Mouse (Mus musculus): Measurements from ENCODE around the gene Ugt2b1. TPM values are rescaled to one million over a fixed set of nuclear protein-coding genes. Genes with fewer than 3 reads are reported as not detected.
"Not testable (repeated sequence)": the region's sequence is repeated elsewhere in the genome, so short reads cannot be mapped to it uniquely, and the experiment has no call there.

The Ugt2b1 gene
- not detected in 2 replicates for polyA plus RNA-seq (2016; fragmentation: Nextera tagmentation; extraction: Ambion mirVana)

GRCm38 (mm10) chr5:86926426-86926825 lies at the start of gene Ugt2b1:
Gene Ugt2b1, minus strand, starts transcription at chr5:86926530.
- H3K36me3 ChIP-seq: no peaks in the 10 kb centered on the region
- no peak within 1 kb of the TSS for H3K27ac ChIP-seq
- no peak within 1 kb of the TSS for H3K9ac ChIP-seq
- H3K4me1 ChIP-seq: no peaks in the 10 kb centered on the region
- ATAC-seq (ENCODE audit: low FRiP score): no peak
- H3K9me3 ChIP-seq (replicated peaks): no peaks in the 10 kb centered on the region
- 84% methylated on average over 2 of the region's 2 CpGs for WGBS
- H3K4me2 ChIP-seq (replicated peaks): no peak within 1 kb of the TSS
- H3K27me3 ChIP-seq: no peaks in the 10 kb centered on the region
- H3K4me3 ChIP-seq: no peak within 1 kb of the TSS

GRCm38 (mm10) chr5:86967271-86967670 lies 40.9 kb upstream of the Ugt2b1 start:
- not testable (repeated sequence) for H3K4me3 ChIP-seq; H3K4me2 ChIP-seq (replicated peaks); H3K9ac ChIP-seq; H3K9me3 ChIP-seq (replicated peaks); H3K36me3 ChIP-seq; ATAC-seq (ENCODE audit: low FRiP score); H3K27ac ChIP-seq; H3K27me3 ChIP-seq; H3K4me1 ChIP-seq
- WGBS: 88% methylated on average over 5 of the region's 5 CpGs

- not testable (repeated sequence) for H3K9me3 ChIP-seq (replicated peaks); ATAC-seq (ENCODE audit: low FRiP score); H3K9ac ChIP-seq; H3K4me3 ChIP-seq; H3K4me1 ChIP-seq; H3K27ac ChIP-seq; H3K27me3 ChIP-seq; H3K36me3 ChIP-seq; H3K4me2 ChIP-seq (replicated peaks)
- whole genome bisulfite sequencing: 75% methylated on average over 1 of the region's 1 CpGs
Observed at GRCm38 (mm10) chr5:86962849-86963248, 36.5 kb upstream of the Ugt2b1 start.

GRCm38 (mm10) chr5:86961587-86962358 lies 35.4 kb upstream of the Ugt2b1 start:
- H3K9me3 ChIP-seq (replicated peaks): no peaks in the 10 kb centered on the region
- 83% methylated on average over 3 of the region's 3 CpGs for WGBS
- H3K27me3 ChIP-seq: no peaks in the 10 kb centered on the region
- ATAC-seq (ENCODE audit: low FRiP score): no peak
- no peak overlapping the region for H3K27ac ChIP-seq
- H3K9ac ChIP-seq: no peak overlapping the region
- H3K4me2 ChIP-seq (replicated peaks): no peak overlapping the region
- no peak overlapping the region for H3K4me3 ChIP-seq
- H3K36me3 ChIP-seq: no peaks in the 10 kb centered on the region
- H3K4me1 ChIP-seq: no peaks in the 10 kb centered on the region

- ATAC-seq (ENCODE audit: low FRiP score): no peak
- Histone ChIP-seq H3K4me2 (replicated peaks) (no peak overlapping the region), H3K4me3 (no peak overlapping the region), H3K9ac (no peak overlapping the region), H3K27me3 (no peaks in the 10 kb centered on the region), H3K4me1 (no peaks in the 10 kb centered on the region), H3K36me3 (no peaks in the 10 kb centered on the region), H3K27ac (no peak overlapping the region), H3K9me3 (replicated peaks) (no peaks in the 10 kb centered on the region)
- 91% methylated on average over 3 of the region's 3 CpGs for WGBS
Observed at GRCm38 (mm10) chr5:86960504-86960903, 34.2 kb upstream of the Ugt2b1 start.

GRCm38 (mm10) chr5:86942111-86942510 lies 15.8 kb upstream of the Ugt2b1 start:
- H3K27me3 ChIP-seq: no peaks in the 10 kb centered on the region
- 92% methylated on average over 2 of the region's 2 CpGs for WGBS

GRCm38 (mm10) chr5:86920661-86921233 lies 5.6 kb downstream of the Ugt2b1 start:
- Histone ChIP-seq H3K27ac (no peak overlapping the region), H3K9ac (no peak overlapping the region), H3K27me3 (no peaks in the 10 kb centered on the region), H3K9me3 (replicated peaks) (no peaks in the 10 kb centered on the region), H3K4me3 (no peak overlapping the region), H3K36me3 (no peaks in the 10 kb centered on the region), H3K4me2 (replicated peaks) (no peak overlapping the region), H3K4me1 (no peaks in the 10 kb centered on the region)
- no peak for ATAC-seq (ENCODE audit: low FRiP score)
- WGBS: 79% methylated on average over 3 of the region's 3 CpGs

More at GRCm38 (mm10) chr5:86942111-86942510, 15.8 kb upstream of the Ugt2b1 start:
- H3K4me1 ChIP-seq: no peaks in the 10 kb centered on the region
- H3K36me3 ChIP-seq: no peaks in the 10 kb centered on the region
- no peaks in the 10 kb centered on the region for H3K9me3 ChIP-seq (replicated peaks)
- H3K4me3 ChIP-seq: no peak overlapping the region
- no peak overlapping the region for H3K4me2 ChIP-seq (replicated peaks)
- no peak overlapping the region for H3K9ac ChIP-seq
- H3K27ac ChIP-seq: no peak overlapping the region
- ATAC-seq (ENCODE audit: low FRiP score): no peak

GRCm38 (mm10) chr5:86911357-86912099 lies 14.8 kb downstream of the Ugt2b1 start:
- no peak overlapping the region for H3K27ac ChIP-seq
- no peak for ATAC-seq (ENCODE audit: low FRiP score)
- no peaks in the 10 kb centered on the region for H3K36me3 ChIP-seq
- H3K4me3 ChIP-seq: no peak overlapping the region
- no peaks in the 10 kb centered on the region for H3K4me1 ChIP-seq
- H3K4me2 ChIP-seq (replicated peaks): no peak overlapping the region
- WGBS: 86% methylated on average over 3 of the region's 3 CpGs
- H3K9ac ChIP-seq: no peak overlapping the region
- H3K27me3 ChIP-seq: no peaks in the 10 kb centered on the region
- H3K9me3 ChIP-seq (replicated peaks): no peaks in the 10 kb centered on the region

GRCm38 (mm10) chr5:86910770-86911169 lies 15.6 kb downstream of the Ugt2b1 start:
- no peak overlapping the region for H3K4me2 ChIP-seq (replicated peaks)

GRCm38 (mm10) chr5:86906758-86907157 lies 19.6 kb downstream of the Ugt2b1 start, which contains the start of gene Ugt2b34:
Gene Ugt2b34, minus strand, starts transcription at chr5:86906937.
- H3K9ac ChIP-seq: no peak within 1 kb of the TSS
- 75% methylated on average over 1 of the region's 1 CpGs for WGBS

More at GRCm38 (mm10) chr5:86910770-86911169, 15.6 kb downstream of the Ugt2b1 start:
- no peak overlapping the region for H3K9ac ChIP-seq
- ATAC-seq (ENCODE audit: low FRiP score): no peak
- no peak overlapping the region for H3K4me3 ChIP-seq
- WGBS: 85% methylated on average over 1 of the region's 1 CpGs
- H3K36me3 ChIP-seq: no peaks in the 10 kb centered on the region
- no peak overlapping the region for H3K27ac ChIP-seq
- no peaks in the 10 kb centered on the region for H3K9me3 ChIP-seq (replicated peaks)
- no peaks in the 10 kb centered on the region for H3K4me1 ChIP-seq
- no peaks in the 10 kb centered on the region for H3K27me3 ChIP-seq

GRCm38 (mm10) chr5:86889933-86890332 lies 36.4 kb downstream of the Ugt2b1 start:
- Histone ChIP-seq H3K4me3 (no peak overlapping the region), H3K9ac (no peak overlapping the region), H3K9me3 (replicated peaks) (0 out of 2 replicates have a peak, but pooled peaks cover 3% of the 10 kb centered on the region), H3K4me2 (replicated peaks) (no peak overlapping the region), H3K27me3 (no peaks in the 10 kb centered on the region), H3K4me1 (no peaks in the 10 kb centered on the region), H3K36me3 (no peaks in the 10 kb centered on the region), H3K27ac (no peak overlapping the region)
- ATAC-seq (ENCODE audit: low FRiP score): no peak
- whole genome bisulfite sequencing: 97% methylated on average over 1 of the region's 1 CpGs

More at GRCm38 (mm10) chr5:86906758-86907157, 19.6 kb downstream of the Ugt2b1 start, which contains the start of gene Ugt2b34:
- H3K36me3 ChIP-seq: no peaks in the 10 kb centered on the region
- no peaks in the 10 kb centered on the region for H3K9me3 ChIP-seq (replicated peaks)
- no peak within 1 kb of the TSS for H3K4me2 ChIP-seq (replicated peaks)
- H3K4me3 ChIP-seq: no peak within 1 kb of the TSS
- no peak for ATAC-seq (ENCODE audit: low FRiP score)
- H3K27me3 ChIP-seq: no peaks in the 10 kb centered on the region
- H3K4me1 ChIP-seq: no peaks in the 10 kb centered on the region
- no peak within 1 kb of the TSS for H3K27ac ChIP-seq

- no peaks in the 10 kb centered on the region for H3K9me3 ChIP-seq (replicated peaks)
- H3K36me3 ChIP-seq: no peaks in the 10 kb centered on the region
- H3K9ac ChIP-seq: no peak overlapping the region
- no peak overlapping the region for H3K4me3 ChIP-seq
- no peak for ATAC-seq (ENCODE audit: low FRiP score)
- WGBS: 83% methylated on average over 1 of the region's 1 CpGs
- H3K4me1 ChIP-seq: no peaks in the 10 kb centered on the region
- H3K4me2 ChIP-seq (replicated peaks): no peak overlapping the region
- no peaks in the 10 kb centered on the region for H3K27me3 ChIP-seq
- no peak overlapping the region for H3K27ac ChIP-seq
Observed at GRCm38 (mm10) chr5:86888420-86888819, 37.9 kb downstream of the Ugt2b1 start.
